Comparison of ENCODE assay signal across 9 mouse cellular contexts in the genomic region with DNA sequence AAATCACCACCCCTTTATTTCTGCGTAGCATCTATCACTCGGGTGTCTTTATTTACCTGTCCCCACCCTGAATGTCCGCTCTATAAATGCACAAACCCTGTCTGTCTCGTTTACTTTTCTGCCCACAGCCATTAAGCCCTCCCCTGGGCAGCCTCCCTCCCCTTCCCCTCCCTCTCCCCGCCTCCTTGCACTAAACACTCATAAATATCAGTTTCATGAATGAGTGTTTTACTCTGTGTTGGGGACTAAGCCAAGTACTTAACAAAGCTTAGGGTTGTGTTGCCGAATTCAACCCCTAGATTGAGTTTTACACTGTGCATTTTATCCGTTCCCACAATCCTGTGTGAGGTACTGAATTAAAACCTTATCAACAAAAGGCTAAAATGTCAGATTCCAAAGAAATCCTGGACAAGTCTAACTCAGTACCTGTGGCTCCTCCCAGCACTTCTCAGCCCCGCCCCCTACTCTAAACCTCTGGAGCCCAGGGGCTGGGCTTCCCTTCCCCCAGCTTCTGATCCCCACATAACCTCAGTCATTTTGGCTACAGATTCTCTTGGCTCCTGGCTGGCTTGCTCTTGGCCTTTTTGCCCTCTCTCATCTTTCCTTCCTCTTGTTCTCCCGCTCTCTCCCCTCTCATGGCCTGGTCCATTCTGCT. TPM values are rescaled to one million over a fixed set of nuclear protein-coding genes. Genes with fewer than 3 reads are reported as not detected.
DNase-seq lines count a peak whose midpoint lies in the region; ATAC-seq and TF ChIP-seq lines count a peak whose summit lies in the region.
"Had no signal": no experiment of that assay in that cellular context is flagged by ENCODE, and none has a peak within 500 bp of the region (broad histone marks: within the 10 kb centered on the region; RNA-seq: fewer than 3 reads in every experiment).

No protein-coding gene starts in this region.

- H3K4me3 ChIP-seq in forebrain, embryonic 12.5 days (replicated peaks), result no peak overlapping the region
- no peak overlapping the region for H3K4me3 ChIP-seq in forebrain, embryonic 16.5 days (replicated peaks; ENCODE audit: low read length)
- H3K4me3 ChIP-seq in lung, embryonic 14.5 days (ENCODE audit: low read depth, low read length), result no peak overlapping the region

- peaks cover 12% of the 10 kb centered on the region for H3K4me1 ChIP-seq in forebrain, embryonic 12.5 days
- peaks cover 7% of the 10 kb centered on the region; the same call in 1 of the 2 replicates for H3K4me1 ChIP-seq in forebrain, embryonic 16.5 days (replicated peaks; ENCODE audit: control insufficient read depth, insufficient read depth, low read length)
- 0 out of 2 replicates have a peak, but pooled peaks cover 3% of the 10 kb centered on the region for H3K4me1 ChIP-seq in lung, embryonic 14.5 days (ENCODE audit: insufficient read depth)

- H3K9me3 ChIP-seq in forebrain, embryonic 12.5 days, result no peaks in the 10 kb centered on the region
- no peaks in the 10 kb centered on the region for H3K9me3 ChIP-seq in forebrain, embryonic 16.5 days (ENCODE audit: control insufficient read depth, low read length)
- no peaks in the 10 kb centered on the region for H3K9me3 ChIP-seq in lung, embryonic 14.5 days (ENCODE audit: low read depth, low read length)

- peak overlapping the region; percentile 11; the same call in 1 of the 2 replicates for H3K4me2 ChIP-seq in forebrain, embryonic 12.5 days
- no peak overlapping the region for H3K4me2 ChIP-seq in forebrain, embryonic 16.5 days (ENCODE audit: low read length)
- H3K4me2 ChIP-seq in lung, embryonic 14.5 days, result peak overlapping the region; percentile 48

- no peak for ATAC-seq in forebrain, embryonic 12.5 days (ENCODE audit: low FRiP score)
- no peak for ATAC-seq in forebrain, embryonic 16.5 days
- peak; percentile 79 for ATAC-seq in lung, embryonic 14.5 days (ENCODE audit: insufficient read depth)

- 0 out of 2 replicates have a peak, but pooled peaks cover 6% of the 10 kb centered on the region for H3K27me3 ChIP-seq in forebrain, embryonic 12.5 days
- 0 out of 2 replicates have a peak, but pooled peaks cover 4% of the 10 kb centered on the region for H3K27me3 ChIP-seq in forebrain, embryonic 16.5 days (replicated peaks; ENCODE audit: control insufficient read depth, insufficient read depth, low read length)
- no peaks in the 10 kb centered on the region for H3K27me3 ChIP-seq in lung, embryonic 14.5 days (ENCODE audit: insufficient read depth, low read length)

- TF ChIP-seq CTCF in lung, embryonic 14.5 days (IDR thresholded peaks at IDR 0.05; ENCODE audit: low read depth), result no peak

- intact Hi-C loops in gastrocnemius, postnatal 14 days (cut with DNase I; ENCODE audit: low total_unique reads), result loop anchor here (10.0 kb wide), 1 partner anchor 75 kb away; no protein-coding TSS in a partner anchor

- 24% methylated on average over 9 of the region's 9 CpGs for WGBS in forebrain, embryonic 12.5 days
- 19% methylated on average over 9 of the region's 9 CpGs for WGBS in forebrain, embryonic 16.5 days
- WGBS in lung, embryonic 14.5 days, result 17% methylated on average over 9 of the region's 9 CpGs

- DNase-seq in R1 (ENCODE audit: low read depth, low spot score), result peak; percentile 45
- DNase-seq in kidney, postnatal 10 days, result peak; percentile 33
- DNase-seq in lung, embryonic 14.5 days, result peak; percentile 69
- DNase-seq in gastrocnemius, postnatal 14 days, result no peak
- no peak for DNase-seq in spleen, adult 18-20 months
- DNase-seq in right cerebral cortex, postnatal 14 days, result no peak
- DNase-seq: heart, postnatal 36 days had no signal

- H3K9ac ChIP-seq in forebrain, embryonic 12.5 days, result no peak overlapping the region
- H3K9ac ChIP-seq in forebrain, embryonic 16.5 days (replicated peaks; ENCODE audit: low read depth, low read length), result no peak overlapping the region
- no peak overlapping the region for H3K9ac ChIP-seq in lung, embryonic 14.5 days

- H3K27ac ChIP-seq in forebrain, embryonic 12.5 days, result no peak overlapping the region
- no peak overlapping the region for H3K27ac ChIP-seq in forebrain, embryonic 16.5 days (ENCODE audit: low read length)
- no peak overlapping the region for H3K27ac ChIP-seq in lung, embryonic 14.5 days (ENCODE audit: low read depth)

- no peaks in the 10 kb centered on the region for H3K36me3 ChIP-seq in forebrain, embryonic 12.5 days (replicated peaks)
- H3K36me3 ChIP-seq in forebrain, embryonic 16.5 days (ENCODE audit: control insufficient read depth, insufficient read depth), result no peaks in the 10 kb centered on the region
- no peaks in the 10 kb centered on the region for H3K36me3 ChIP-seq in lung, embryonic 14.5 days (ENCODE audit: insufficient read depth)

RNA-seq across cellular contexts. Expression of gene Clint1, which starts 52.0 kb away (rescaled TPM):
- 76.0 and 77.9 TPM in 2 replicates for polyA plus RNA-seq in forebrain, embryonic 12.5 days (2016; fragmentation: Nextera tagmentation; extraction: Ambion mirVana)
- polyA plus RNA-seq in forebrain, embryonic 16.5 days (2015; fragmentation: Nextera tagmentation; extraction: Ambion mirVana), result 45.1 and 56.0 TPM in 2 replicates
- 67.9 and 72.7 TPM in 2 replicates for polyA plus RNA-seq in lung, embryonic 14.5 days (2014; fragmentation: Nextera tagmentation; extraction: Ambion mirVana)
- total RNA-seq in gastrocnemius, postnatal 14 days (2021), result 10 to 100 TPM; 32.4 to 37.7 TPM

Comparison
In these comparisons a context has a peak if more than half of its experiments do, and no peak if none do; other contexts are left out.
1. DNase-seq: peak in R1 (single experiment), kidney, postnatal 10 days (single experiment) and lung, embryonic 14.5 days (single experiment); none in gastrocnemius, postnatal 14 days (single experiment), spleen, adult 18-20 months (0 of 2) and right cerebral cortex, postnatal 14 days (single experiment).